Mouse (Mus musculus) forebrain, postnatal 0 days (tissue): ENCODE results near the gene Ube2f. TPM values are rescaled to one million over a fixed set of nuclear protein-coding genes. Genes with fewer than 3 reads are reported as not detected.

Source experiments
- ATAC-seq: fragments of 200-750 bp; cut with Nextera tagmentation; 2 replicates; pipeline ENCODE4 v1.8.0; 2017; ENCODE audit warnings: mild to moderate bottlenecking, moderate library complexity
- DNase-seq: peaks from one replicate; pipeline ENCODE4 v3.0.0-alpha.2; 2015
- H3K27ac ChIP-seq: fragments of 300-500 bp; sonication (generic); 2 replicates; pipeline ENCODE4 v1.5.1; 2014; ENCODE audit warnings: low read depth, mild to moderate bottlenecking, antibody characterized with exemption, low read length, moderate library complexity, mixed read lengths
- H3K27me3 ChIP-seq: fragments of 300-500 bp; sonication (generic); 2 replicates; pipeline ENCODE4 v1.6.1; 2014; ENCODE audit warnings: mild to moderate bottlenecking, low read length, mixed read lengths; ENCODE audit not compliant: insufficient read depth
- H3K36me3 ChIP-seq: fragments of 300-500 bp; sonication (generic); 2 replicates; pipeline ENCODE4 v1.6.1; 2014; ENCODE audit warnings: mild to moderate bottlenecking, moderate library complexity; ENCODE audit not compliant: insufficient read depth
- H3K4me1 ChIP-seq: fragments of 300-500 bp; sonication (generic); 2 replicates; pipeline ENCODE4 v1.6.1; 2014; ENCODE audit warnings: antibody characterized with exemption; ENCODE audit not compliant: insufficient read depth
- H3K4me2 ChIP-seq: fragments of 300-500 bp; sonication (generic); 2 replicates; pipeline ENCODE4 v1.6.1; 2014; ENCODE audit warnings: low read depth, mild to moderate bottlenecking, moderate library complexity
- H3K4me3 ChIP-seq: fragments of 300-500 bp; sonication (generic); 2 replicates; pipeline ENCODE4 v1.5.1; 2014; ENCODE audit warnings: low read depth, low read length, mixed read lengths
- H3K9ac ChIP-seq: fragments of 300-500 bp; sonication (generic); 2 replicates; pipeline ENCODE4 v1.6.1; 2014; ENCODE audit warnings: mild to moderate bottlenecking
- H3K9me3 ChIP-seq: fragments of 300-500 bp; sonication (generic); 2 replicates; pipeline ENCODE4 v1.6.1; 2016; ENCODE audit warnings: low read length
- CTCF ChIP-seq: sonication (generic); IDR thresholded peaks from 2 replicates; pipeline ENCODE4 v1.5.1; 2016; ENCODE audit warnings: antibody characterized with exemption, control low read depth, low read depth
- WGBS: fragments of 180-500 bp; shearing (Covaris S2); extraction: QIAGEN DNeasy Blood & Tissue Kit; methylation state at CpG from one replicate; pipeline ENCODE4 v1.1.7; 2014; 5-methylcytosine and 5-hydroxymethylcytosine counted together
- polyA plus RNA-seq: library from polyadenylated mRNA; unstranded; fragments of >200 nt; fragmentation: Nextera tagmentation; extraction: Ambion mirVana; gene quantifications from 2 replicates; pipeline ENCODE4 v1.2.1, GENCODE M21; 2015
- total RNA-seq: library from RNA; depleted of rRNA; stranded (reverse); fragments of >200 nt; gene quantifications from 2 replicates; pipeline ENCODE4 v1.2.3, GENCODE M21; 2014; rRNA removed

Gene Ube2f
- total and polyA plus RNA-seq, 2 experiments from 2014 or later = 38.7 to 45.3 TPM

DNA sequence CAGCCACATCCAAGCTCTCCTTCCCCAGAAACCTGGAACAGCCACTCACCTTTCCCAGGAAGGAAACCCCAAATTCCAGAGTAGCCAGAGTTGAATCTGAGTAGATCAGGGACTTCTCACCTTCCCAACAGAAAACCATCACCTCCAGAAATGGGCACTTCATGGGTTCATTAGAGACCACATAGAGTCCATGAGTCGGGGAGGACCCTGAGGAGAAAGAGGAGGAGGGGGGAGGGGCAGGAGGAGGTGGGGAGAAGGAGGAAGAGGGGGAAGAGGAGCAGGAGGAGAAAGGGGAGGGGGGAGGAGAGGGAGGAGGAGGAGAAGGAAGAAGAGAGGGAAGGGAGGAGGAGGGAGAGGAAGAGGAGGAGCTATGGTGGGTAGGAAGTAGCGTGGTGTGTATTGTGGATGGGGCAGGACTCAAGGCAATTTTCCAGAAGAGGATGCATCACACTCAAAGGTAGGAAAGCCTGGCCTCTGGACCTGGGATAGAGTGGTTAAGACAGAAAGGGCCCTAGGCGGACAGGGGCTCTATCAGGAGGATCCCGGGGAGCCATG lies 75.5 kb downstream of the Ube2f start:
- ATAC-seq (no peak), DNase-seq (no peak)
- no peaks in the 10 kb centered on the region for H3K36me3 ChIP-seq
- no peaks in the 10 kb centered on the region for H3K9me3 ChIP-seq
- no peak overlapping the region for H3K4me2 ChIP-seq
- WGBS = 79% methylated on average over 4 of the region's 4 CpGs
- H3K27ac ChIP-seq = no peak overlapping the region
- no peak overlapping the region for H3K4me3 ChIP-seq
- no peak overlapping the region for H3K9ac ChIP-seq
- H3K4me1 ChIP-seq = no peaks in the 10 kb centered on the region
- no peaks in the 10 kb centered on the region for H3K27me3 ChIP-seq
- TF ChIP-seq CTCF = no peak

DNA sequence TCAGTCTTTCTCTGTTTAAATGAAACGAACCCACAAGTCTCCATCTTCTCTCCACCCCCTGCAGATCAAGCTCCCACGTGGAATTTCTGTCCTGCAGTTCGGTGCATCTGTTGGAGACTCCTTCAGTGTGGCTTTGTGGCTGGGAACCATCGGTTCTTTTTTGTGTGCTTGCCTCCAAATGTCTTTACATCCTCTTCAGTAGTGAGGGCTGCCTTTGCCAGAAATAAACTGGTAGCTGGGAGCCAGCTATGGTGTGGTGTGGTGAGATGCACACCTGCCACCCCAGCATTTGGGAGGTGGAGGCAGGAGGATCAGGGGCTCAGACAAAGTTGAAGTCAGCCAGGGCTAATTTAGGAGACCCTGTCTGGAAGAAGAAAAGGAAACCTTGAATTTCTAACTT lies 82.0 kb downstream of the Ube2f start:
- no peaks in the 10 kb centered on the region for H3K36me3 ChIP-seq
- no peaks in the 10 kb centered on the region for H3K27me3 ChIP-seq
- H3K4me1 ChIP-seq = no peaks in the 10 kb centered on the region
- H3K9ac ChIP-seq = no peak overlapping the region
- 49% methylated on average over 4 of the region's 4 CpGs for WGBS
- DNase-seq (no peak), ATAC-seq (no peak)
- H3K4me3 ChIP-seq = no peak overlapping the region
- no peak overlapping the region for H3K27ac ChIP-seq
- H3K9me3 ChIP-seq = no peaks in the 10 kb centered on the region
- TF ChIP-seq CTCF = no peak
- H3K4me2 ChIP-seq = no peak overlapping the region

DNA sequence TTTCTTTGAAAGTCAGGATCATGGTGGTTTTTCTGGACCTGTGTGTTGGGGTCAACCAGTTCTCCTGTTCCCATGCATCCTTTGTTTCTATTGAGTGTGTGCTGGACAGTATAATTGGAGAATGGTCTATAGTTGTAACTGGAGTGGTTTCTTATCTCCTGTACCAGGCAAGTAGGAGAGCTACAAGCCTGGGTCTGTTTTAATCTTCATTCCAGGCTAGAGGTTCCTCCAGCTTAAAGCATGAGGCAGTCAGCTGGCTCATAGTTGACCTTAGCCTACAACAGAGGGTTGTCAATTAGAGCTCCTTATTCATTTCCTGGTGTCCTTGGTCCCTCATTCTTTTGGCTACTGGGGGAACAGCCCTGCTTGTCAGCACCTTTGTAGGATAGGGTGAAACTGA lies 83.5 kb downstream of the Ube2f start:
- Histone ChIP-seq H3K4me3 (no peak overlapping the region), H3K27me3 (no peaks in the 10 kb centered on the region), H3K9me3 (no peaks in the 10 kb centered on the region), H3K4me1 (no peaks in the 10 kb centered on the region), H3K36me3 (no peaks in the 10 kb centered on the region), H3K4me2 (no peak overlapping the region), H3K9ac (no peak overlapping the region), H3K27ac (no peak overlapping the region)
- DNase-seq (no peak), ATAC-seq (no peak)
- no peak for TF ChIP-seq CTCF

DNA sequence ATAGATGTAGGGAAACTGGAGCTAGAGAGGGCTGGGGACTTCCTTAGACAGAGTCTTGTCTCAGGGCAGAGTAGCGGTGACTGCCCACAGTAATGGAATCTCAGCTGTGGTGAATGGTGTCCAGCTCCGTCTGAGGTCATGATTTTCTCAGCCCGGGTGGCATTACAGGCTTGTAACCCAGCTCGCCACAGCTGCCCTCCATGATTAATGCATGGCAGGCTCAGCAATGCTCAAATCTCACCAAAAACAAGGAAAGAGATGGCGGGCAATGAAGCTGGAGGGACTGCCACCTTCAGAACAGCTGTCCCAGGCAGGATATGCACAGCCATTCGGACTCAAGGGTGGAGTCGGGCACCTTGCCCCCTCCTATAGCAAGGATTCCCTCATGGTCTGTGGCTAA lies 87.3 kb downstream of the Ube2f start:
- no peaks in the 10 kb centered on the region for H3K9me3 ChIP-seq
- no peaks in the 10 kb centered on the region for H3K36me3 ChIP-seq
- ATAC-seq (no peak), DNase-seq (no peak)
- TF ChIP-seq CTCF = no peak
- no peak overlapping the region for H3K27ac ChIP-seq
- 87% methylated on average over 7 of the region's 7 CpGs for WGBS
- no peak overlapping the region for H3K4me2 ChIP-seq
- no peaks in the 10 kb centered on the region for H3K4me1 ChIP-seq
- no peak overlapping the region for H3K9ac ChIP-seq
- H3K27me3 ChIP-seq = no peaks in the 10 kb centered on the region
- H3K4me3 ChIP-seq = no peak overlapping the region

Other genes with a start within 250 kb of the Ube2f start
- gene Rbm44, start 105.2 kb upstream of the Ube2f start, total RNA-seq = 0.29 TPM in 1 of 2 replicates, not detected in the other
- 0.11 and 0.19 TPM in 2 replicates for gene Rbm44, start 105.2 kb upstream of the Ube2f start, polyA plus RNA-seq
- gene Ramp1, start 70.5 kb upstream of the Ube2f start, total RNA-seq = 14.4 and 16.8 TPM in 2 replicates
- gene Ramp1, start 70.5 kb upstream of the Ube2f start, polyA plus RNA-seq = 21.3 and 23.2 TPM in 2 replicates
- gene Scly, start 48.0 kb downstream of the Ube2f start, total RNA-seq = 6.7 and 8.7 TPM in 2 replicates
- 5.4 and 6.4 TPM in 2 replicates for gene Scly, start 48.0 kb downstream of the Ube2f start, polyA plus RNA-seq
- 0.15 and 0.19 TPM in 2 replicates for gene Espnl, start 71.8 kb downstream of the Ube2f start, total RNA-seq
- 0.08 and 0.13 TPM in 2 replicates for gene Espnl, start 71.8 kb downstream of the Ube2f start, polyA plus RNA-seq
- gene Klhl30, start 100.7 kb downstream of the Ube2f start, total RNA-seq = 0.08 and 0.24 TPM in 2 replicates
- 0.10 and 0.12 TPM in 2 replicates for gene Klhl30, start 100.7 kb downstream of the Ube2f start, polyA plus RNA-seq
- 0.31 and 0.33 TPM in 2 replicates for gene Erfe, start 116.1 kb downstream of the Ube2f start, total RNA-seq
- gene Erfe, start 116.1 kb downstream of the Ube2f start, polyA plus RNA-seq = 0.09 and 0.21 TPM in 2 replicates
- 104 and 108 TPM in 2 replicates for gene Ilkap, start 148.5 kb downstream of the Ube2f start, total RNA-seq
- 129 TPM in 2 replicates for gene Ilkap, start 148.5 kb downstream of the Ube2f start, polyA plus RNA-seq
- gene Hes6, start 163.7 kb downstream of the Ube2f start, total RNA-seq = 133 and 154 TPM in 2 replicates
- gene Hes6, start 163.7 kb downstream of the Ube2f start, polyA plus RNA-seq = 154 and 177 TPM in 2 replicates
- gene Per2, start 209.0 kb downstream of the Ube2f start, total RNA-seq = 6.3 and 9.0 TPM in 2 replicates
- 2.3 and 4.3 TPM in 2 replicates for gene Per2, start 209.0 kb downstream of the Ube2f start, polyA plus RNA-seq
- gene Traf3ip1, start 244.3 kb downstream of the Ube2f start, total RNA-seq = 10.1 and 15.8 TPM in 2 replicates
- 4.6 and 6.4 TPM in 2 replicates for gene Traf3ip1, start 244.3 kb downstream of the Ube2f start, polyA plus RNA-seq